Mouse (Mus musculus): ENCODE results near the gene Spcs2.

DNA sequence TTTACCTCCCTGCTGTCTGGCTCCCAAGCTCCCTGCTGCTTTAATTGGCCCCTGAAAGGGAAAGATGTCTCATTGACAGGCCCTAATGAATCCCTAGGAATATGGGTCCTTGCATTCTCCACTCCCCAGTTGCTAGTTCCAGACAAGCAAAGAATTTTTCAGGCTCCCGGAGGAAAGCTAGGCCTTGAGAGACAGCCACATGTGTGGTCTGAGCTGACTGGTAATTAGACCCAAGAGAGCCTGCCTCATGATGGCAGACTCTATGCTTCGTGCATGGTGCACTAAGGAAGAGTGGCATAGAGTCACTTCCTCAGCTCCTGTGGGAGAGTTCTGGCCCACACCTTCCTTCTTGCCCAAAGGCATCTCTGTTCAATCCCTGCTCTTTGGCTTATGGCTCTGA lies 75.3 kb downstream of the Spcs2 start:
- TF ChIP-seq CTCF (IDR thresholded peaks at IDR 0.05; ENCODE audit: low read depth) (no peak), EP300 (IDR thresholded peaks at IDR 0.05; ENCODE audit: low read depth) (no peak)

Measured in heart, postnatal 0 days (tissue).